ENCODE assay signal across 13 mouse cellular contexts in genomic region chr13:35765817-35766216, GRCm38 (mm10).
DNase-seq lines count a peak whose midpoint lies in the region; ATAC-seq and TF ChIP-seq lines count a peak whose summit lies in the region.
"Had no signal": no experiment of that assay in that cellular context is flagged by ENCODE, and none has a peak within 500 bp of the region (broad histone marks: within the 10 kb centered on the region; RNA-seq: fewer than 3 reads in every experiment).

No protein-coding gene starts in this region.

- H3K9me3 ChIP-seq in heart, embryonic 16.5 days (replicated peaks; ENCODE audit: control insufficient read depth, low read length), result no peaks in the 10 kb centered on the region
- no peaks in the 10 kb centered on the region for H3K9me3 ChIP-seq in liver, embryonic 11.5 days (ENCODE audit: control insufficient read depth, low read length)
- H3K9me3 ChIP-seq: neural tube, embryonic 13.5 days had no signal

- peak; percentile 22 to 40 for DNase-seq in adrenal gland, adult (ENCODE audit: inconsistent age in 2 of 2, low spot score in 1 of 2)
- no peak for DNase-seq in adrenal gland, postnatal 4 days (ENCODE audit: low spot score in 2 of 2)
- no peak for DNase-seq in heart, adult 2 months
- DNase-seq in Muller cell, postnatal 12 days (ENCODE audit: inconsistent ontology term), result peak; percentile 37
- DNase-seq in liver, embryonic 11.5 days (ENCODE audit: low spot score), result no peak
- no peak for DNase-seq in frontal cortex, postnatal 25 days (ENCODE audit: low spot score in 2 of 2)
- DNase-seq in gastrocnemius, adult 8-10 months (ENCODE audit: low spot score in 2 of 2), result no peak
- DNase-seq: cerebellum, adult 9-10 months; gastrocnemius, postnatal 14 days; spleen, adult 18-20 months had no signal

- H3K79me2 ChIP-seq in heart, adult 2 months (replicated peaks; ENCODE audit: control insufficient read depth, insufficient read depth, low read length), result peaks cover 4% of the 10 kb centered on the region

- peak overlapping the region; percentile 25; the same call in 1 of the 2 replicates for H3K4me2 ChIP-seq in heart, embryonic 16.5 days (ENCODE audit: low read depth, low read length)
- H3K4me2 ChIP-seq in liver, embryonic 11.5 days, result peak overlapping the region; percentile 20; the same call in 1 of the 2 replicates
- H3K4me2 ChIP-seq: neural tube, embryonic 13.5 days had no signal

- no peak overlapping the region for H3K4me3 ChIP-seq in heart, embryonic 16.5 days (ENCODE audit: low read length)
- H3K4me3 ChIP-seq in heart, adult 2 months, result no peak overlapping the region
- no peak overlapping the region for H3K4me3 ChIP-seq in liver, embryonic 11.5 days (ENCODE audit: low read depth, low read length)
- H3K4me3 ChIP-seq: neural tube, embryonic 13.5 days had no signal

- no peaks in the 10 kb centered on the region for H3K27me3 ChIP-seq in heart, embryonic 16.5 days (ENCODE audit: control insufficient read depth, insufficient read depth, low read length)
- no peaks in the 10 kb centered on the region for H3K27me3 ChIP-seq in heart, adult 2 months (ENCODE audit: control insufficient read depth, insufficient read depth, low read length)
- no peaks in the 10 kb centered on the region for H3K27me3 ChIP-seq in liver, embryonic 11.5 days (replicated peaks; ENCODE audit: control insufficient read depth, insufficient read depth, low read length)
- H3K27me3 ChIP-seq: neural tube, embryonic 13.5 days had no signal

- WGBS in heart, embryonic 16.5 days, result 15% methylated on average over 2 of the region's 2 CpGs
- 36% methylated on average over 2 of the region's 2 CpGs for WGBS in heart, adult 2 months
- 41% methylated on average over 2 of the region's 2 CpGs for WGBS in liver, embryonic 11.5 days

- no peaks in the 10 kb centered on the region for H3K36me3 ChIP-seq in heart, embryonic 16.5 days (ENCODE audit: control insufficient read depth, insufficient read depth)
- peaks cover 2% of the 10 kb centered on the region; the same call in 1 of the 2 replicates for H3K36me3 ChIP-seq in heart, adult 2 months (ENCODE audit: control insufficient read depth, insufficient read depth, low read length)
- no peaks in the 10 kb centered on the region for H3K36me3 ChIP-seq in liver, embryonic 11.5 days (ENCODE audit: control insufficient read depth, insufficient read depth, low read length)
- H3K36me3 ChIP-seq: neural tube, embryonic 13.5 days had no signal

- TF ChIP-seq CTCF in heart, adult 2 months (IDR thresholded peaks at IDR 0.05), result no peak

- intact Hi-C loops in heart, adult 2 months (cut with DNase I), result no loop called here

- H3K4me1 ChIP-seq in heart, embryonic 16.5 days (ENCODE audit: control insufficient read depth, insufficient read depth, low read length), result peaks cover 30% of the 10 kb centered on the region
- H3K4me1 ChIP-seq in heart, adult 2 months (ENCODE audit: control insufficient read depth, insufficient read depth, low read length), result peaks cover 2% of the 10 kb centered on the region
- peaks cover 56% of the 10 kb centered on the region for H3K4me1 ChIP-seq in liver, embryonic 11.5 days (replicated peaks; ENCODE audit: control insufficient read depth, insufficient read depth, low read length)

- no peak for TF ChIP-seq POLR2A in heart, adult 2 months (IDR thresholded peaks at IDR 0.05; ENCODE audit: insufficient read depth, low read depth, low read length)

- TF ChIP-seq EP300 in heart, adult 2 months (IDR thresholded peaks at IDR 0.05; ENCODE audit: insufficient read depth, low read depth, low read length), result no peak

- no peak overlapping the region for H3K9ac ChIP-seq in heart, embryonic 16.5 days (ENCODE audit: low read length)
- H3K9ac ChIP-seq in heart, adult 2 months (ENCODE audit: low read depth, low read length), result no peak overlapping the region
- H3K9ac ChIP-seq in liver, embryonic 11.5 days (ENCODE audit: low read depth, low read length), result no peak overlapping the region
- H3K9ac ChIP-seq: neural tube, embryonic 13.5 days had no signal

- peak; percentile 93 for ATAC-seq in heart, embryonic 16.5 days (replicated peaks; ENCODE audit: extremely low read depth, insufficient read depth, low FRiP score)
- ATAC-seq in liver, embryonic 11.5 days (replicated peaks; ENCODE audit: low FRiP score), result no peak

- peak overlapping the region; percentile 89 for H3K27ac ChIP-seq in heart, embryonic 16.5 days (ENCODE audit: low read length)
- H3K27ac ChIP-seq in heart, adult 2 months, result no peak overlapping the region
- H3K27ac ChIP-seq in liver, embryonic 11.5 days (ENCODE audit: low read depth, low read length), result peak overlapping the region; percentile 56
- H3K27ac ChIP-seq: macrophage; neural tube, embryonic 13.5 days had no signal

Comparison
In these comparisons a context has a peak if more than half of its experiments do, and no peak if none do; other contexts are left out.
1. DNase-seq: peak in adrenal gland, adult (2 of 2) and Muller cell, postnatal 12 days (single experiment); none in adrenal gland, postnatal 4 days (0 of 2), heart, adult 2 months (0 of 2), liver, embryonic 11.5 days (single experiment), frontal cortex, postnatal 25 days (0 of 2) and gastrocnemius, adult 8-10 months (0 of 2).